Mouse (Mus musculus): ENCODE data around the gene Lrrc7. TPM values are rescaled to one million over a fixed set of nuclear protein-coding genes. Genes with fewer than 3 reads are reported as not detected.

Gene Lrrc7
- total RNA-seq (2012; rRNA removed): 0.04 TPM in 1 of 2 replicates, not detected in the other
- total RNA-seq (2014; rRNA removed): 0.04 TPM in 1 of 2 replicates, not detected in the other
- 0.07 and 0.15 TPM in 2 replicates for polyA plus RNA-seq (2012; ENCODE audit: insufficient read length, low read depth)

DNA sequence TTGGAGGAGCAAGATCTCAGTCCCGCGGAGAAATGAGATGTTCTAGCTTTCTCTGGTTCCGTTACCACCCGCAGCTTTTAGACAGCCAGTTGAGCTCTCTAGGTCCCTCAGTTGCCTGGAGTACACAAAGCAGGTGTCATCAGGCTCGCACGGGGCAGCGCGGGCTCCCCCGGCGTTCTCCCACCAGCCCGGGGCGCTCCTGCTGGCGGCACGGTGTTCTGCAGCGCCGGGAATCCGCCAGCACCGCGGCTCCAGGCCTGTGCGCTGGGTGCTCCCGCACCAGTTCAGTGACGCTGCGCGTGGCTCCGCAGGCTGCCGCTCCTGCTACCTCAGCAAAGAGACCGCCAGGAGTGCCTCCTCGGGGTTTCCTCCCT is at the start of gene Lrrc7:
TSS of gene Lrrc7 (minus strand) at position 235 of the 374 bp plus-strand sequence.
- in situ Hi-C loops (cut with MboI; ENCODE audit: low pct_ligation_motif_present, low pct_unique_long_range_greater_than_20kb, low sequenced_read_pairs): no loop called here
- peaks cover 14% of the 10 kb centered on the region for H3K9me3 ChIP-seq (replicated peaks; ENCODE audit: low read length)
- no peaks in the 10 kb centered on the region for H3K79me2 ChIP-seq (replicated peaks; ENCODE audit: control insufficient read depth, extremely low read depth, insufficient read depth, poor library complexity, severe bottlenecking)
- H3K4me3 ChIP-seq (replicated peaks in 1 of 3; ENCODE audit: low read depth in 2 of 3, low read length in 2 of 3, poor library complexity in 1 of 3): no peak within 1 kb of the TSS
- H3K36me3 ChIP-seq (replicated peaks in 1 of 2; ENCODE audit: control insufficient read depth in 1 of 2, insufficient read depth in 1 of 2, low read length in 1 of 2): no peaks in the 10 kb centered on the region
- H3K4me2 ChIP-seq (ENCODE audit: insufficient read depth, low read depth, poor library complexity, severe bottlenecking): no peak within 1 kb of the TSS
- no peak within 1 kb of the TSS for H3K27ac ChIP-seq (ENCODE audit: insufficient read depth, low read depth)
- no peaks in the 10 kb centered on the region for H3K4me1 ChIP-seq (ENCODE audit: control insufficient read depth in 1 of 2, insufficient read depth in 2 of 2)
- no peak within 1 kb of the TSS for H3K9ac ChIP-seq (ENCODE audit: insufficient read depth, low read depth)
- dilution Hi-C loops (cut with MboI; ENCODE audit: extremely low pct_ligation_motif_present, extremely low pct_unique_long_range_greater_than_20kb, low sequenced_read_pairs): no loop called here
- H3K27me3 ChIP-seq (replicated peaks): no peaks in the 10 kb centered on the region
- TF ChIP-seq TBP (conservative IDR thresholded peaks at IDR 0.05; ENCODE audit: low read depth, low read length): no peak
- TF ChIP-seq MAFK (IDR thresholded peaks at IDR 0.05; ENCODE audit: insufficient replicate concordance, low read length): no peak
- TF ChIP-seq NRF1 (IDR thresholded peaks at IDR 0.05; ENCODE audit: low read depth, low read length): no peak
- DNase-seq (ENCODE audit: extremely low read depth): no peak

DNA sequence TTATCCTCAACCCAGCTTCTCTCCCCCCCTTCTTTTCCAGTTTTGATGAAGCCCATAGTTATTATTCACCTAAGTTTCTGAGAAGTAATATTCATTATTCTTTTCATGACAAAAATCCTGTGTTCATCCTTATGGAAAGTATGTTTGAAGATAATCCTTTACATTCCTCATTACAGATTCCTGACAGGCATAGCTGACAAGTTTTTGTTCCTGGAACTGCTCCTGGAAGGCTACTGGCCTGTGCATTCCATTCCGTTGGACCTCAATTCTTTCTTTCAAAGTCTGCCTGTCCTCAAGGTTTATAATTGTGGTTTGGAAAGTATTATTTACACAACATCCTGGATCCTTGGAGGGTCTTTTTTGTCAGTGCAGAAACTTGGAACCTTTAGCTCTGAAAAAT is 45.0 kb upstream of the Lrrc7 start:
- in situ Hi-C loops (cut with MboI; ENCODE audit: low pct_ligation_motif_present, low pct_unique_long_range_greater_than_20kb, low sequenced_read_pairs) (no loop called here), dilution Hi-C loops (cut with MboI; ENCODE audit: extremely low pct_ligation_motif_present, extremely low pct_unique_long_range_greater_than_20kb, low sequenced_read_pairs) (no loop called here)
- H3K9me3 ChIP-seq (replicated peaks; ENCODE audit: low read length): no peaks in the 10 kb centered on the region
- no peak overlapping the region for H3K27ac ChIP-seq (ENCODE audit: insufficient read depth, low read depth)
- DNase-seq (ENCODE audit: extremely low read depth): no peak
- no peaks in the 10 kb centered on the region for H3K27me3 ChIP-seq (replicated peaks)
- H3K4me2 ChIP-seq (ENCODE audit: insufficient read depth, low read depth, poor library complexity, severe bottlenecking): no peak overlapping the region
- no peaks in the 10 kb centered on the region for H3K79me2 ChIP-seq (replicated peaks; ENCODE audit: control insufficient read depth, extremely low read depth, insufficient read depth, poor library complexity, severe bottlenecking)
- no peak overlapping the region for H3K4me3 ChIP-seq (replicated peaks in 1 of 3; ENCODE audit: low read depth in 2 of 3, low read length in 2 of 3, poor library complexity in 1 of 3)
- TF ChIP-seq SIN3A (IDR thresholded peaks at IDR 0.05; ENCODE audit: low read length) (no peak), POLR2AphosphoS2 (IDR thresholded peaks at IDR 0.05; ENCODE audit: low read depth, low read length) (no peak), NRF1 (IDR thresholded peaks at IDR 0.05; ENCODE audit: low read depth, low read length) (no peak), RAD21 (IDR thresholded peaks at IDR 0.05; ENCODE audit: low read depth, low read length) (no peak), MYC (IDR thresholded peaks at IDR 0.05; ENCODE audit: low read depth, low read length) (no peak), JUND (conservative IDR thresholded peaks at IDR 0.05; ENCODE audit: low read depth, low read length) (no peak), HCFC1 (IDR thresholded peaks at IDR 0.05; ENCODE audit: low read depth, low read length) (no peak), UBTF (IDR thresholded peaks at IDR 0.05; ENCODE audit: low read depth, low read length) (no peak), MXI1 (IDR thresholded peaks at IDR 0.05; ENCODE audit: low read depth, low read length) (no peak), BHLHE40 (IDR thresholded peaks at IDR 0.05; ENCODE audit: low read depth, low read length) (no peak), ZNF384 (IDR thresholded peaks at IDR 0.05; ENCODE audit: low read depth, low read length) (no peak), EP300 (IDR thresholded peaks at IDR 0.05; ENCODE audit: low read length) (no peak), ZKSCAN1 (IDR thresholded peaks at IDR 0.05; ENCODE audit: borderline replicate concordance, low read depth, low read length) (no peak), USF2 (conservative IDR thresholded peaks at IDR 0.05; ENCODE audit: low read depth, low read length) (no peak), USF1 (IDR thresholded peaks at IDR 0.05; ENCODE audit: low read depth, low read length) (no peak), ZMIZ1 (IDR thresholded peaks at IDR 0.05; ENCODE audit: low read depth, low read length) (no peak), TBP (conservative IDR thresholded peaks at IDR 0.05; ENCODE audit: low read depth, low read length) (no peak), KAT2A (IDR thresholded peaks at IDR 0.05; ENCODE audit: insufficient replicate concordance, low read length) (no peak), CHD2 (IDR thresholded peaks at IDR 0.05; ENCODE audit: low read length) (no peak)
- H3K4me1 ChIP-seq (ENCODE audit: control insufficient read depth in 1 of 2, insufficient read depth in 2 of 2): no peaks in the 10 kb centered on the region
- no peak overlapping the region for H3K9ac ChIP-seq (ENCODE audit: insufficient read depth, low read depth)
- H3K36me3 ChIP-seq (replicated peaks in 1 of 2; ENCODE audit: control insufficient read depth in 1 of 2, insufficient read depth in 1 of 2, low read length in 1 of 2): no peaks in the 10 kb centered on the region

Measured in CH12.LX (cell line).